Mouse (Mus musculus): ENCODE results near the gene Grap.

The Grap gene

GRCm38 (mm10) chr11:61658360-61658922, 5.4 kb downstream of the Grap start:
- DNase-seq (ENCODE audit: low spot score): no peak

- no peak for DNase-seq (ENCODE audit: low spot score)
Measured at GRCm38 (mm10) chr11:61659011-61659858, 6.2 kb downstream of the Grap start.

GRCm38 (mm10) chr11:61660001-61660400, 6.9 kb downstream of the Grap start:
- no peak for DNase-seq (ENCODE audit: low spot score)

- no peak for DNase-seq (ENCODE audit: low spot score)
Measured at GRCm38 (mm10) chr11:61660806-61661392, 7.8 kb downstream of the Grap start.

GRCm38 (mm10) chr11:61662189-61662588, 9.1 kb downstream of the Grap start:
- no peak for DNase-seq (ENCODE audit: low spot score)

- no peak for DNase-seq (ENCODE audit: low spot score)
Measured at GRCm38 (mm10) chr11:61665401-61665800, 12.3 kb downstream of the Grap start.

- DNase-seq (ENCODE audit: low spot score): no peak
Measured at GRCm38 (mm10) chr11:61665991-61666799, 13.1 kb downstream of the Grap start.

- DNase-seq (ENCODE audit: low spot score): no peak
Measured at GRCm38 (mm10) chr11:61667248-61667647, 14.2 kb downstream of the Grap start.

GRCm38 (mm10) chr11:61667782-61668181, 14.7 kb downstream of the Grap start:
- no peak for DNase-seq (ENCODE audit: low spot score)

- DNase-seq (ENCODE audit: low spot score): no peak
Measured at GRCm38 (mm10) chr11:61669492-61670490, 16.7 kb downstream of the Grap start.

GRCm38 (mm10) chr11:61671781-61672383, 18.8 kb downstream of the Grap start:
- DNase-seq (ENCODE audit: low spot score): no peak

- DNase-seq (ENCODE audit: low spot score): no peak
Measured at GRCm38 (mm10) chr11:61673686-61674085, 20.6 kb downstream of the Grap start.

- DNase-seq (ENCODE audit: low spot score): no peak
Measured at GRCm38 (mm10) chr11:61674151-61674838, 21.2 kb downstream of the Grap start.

- no peak for DNase-seq (ENCODE audit: low spot score)
Measured at GRCm38 (mm10) chr11:61674839-61675159, 21.7 kb downstream of the Grap start.

GRCm38 (mm10) chr11:61675332-61675731, 22.3 kb downstream of the Grap start:
- DNase-seq (ENCODE audit: low spot score): no peak

- no peak for DNase-seq (ENCODE audit: low spot score)
Measured at GRCm38 (mm10) chr11:61676216-61676854, 23.3 kb downstream of the Grap start.

- DNase-seq (ENCODE audit: low spot score): no peak
Measured at GRCm38 (mm10) chr11:61677709-61678108, 24.6 kb downstream of the Grap start.

- DNase-seq (ENCODE audit: low spot score): no peak
Measured at GRCm38 (mm10) chr11:61679091-61679866, 26.2 kb downstream of the Grap start.

All from ovary, postnatal 10 days (tissue).